Mouse (Mus musculus) liver, postnatal 0 days (tissue): ENCODE data around the gene Chn2. TPM values are rescaled to one million over a fixed set of nuclear protein-coding genes. Genes with fewer than 3 reads are reported as not detected.

Experiments
- ATAC-seq: fragments of 200-750 bp; cut with Nextera tagmentation; 2 replicates; pipeline ENCODE4 v1.8.0; 2017; ENCODE audit warnings: mild to moderate bottlenecking, moderate library complexity
- DNase-seq: peaks from one replicate; pipeline ENCODE4 v3.0.0-alpha.2; 2016
- H3K27ac ChIP-seq: fragments of 300-500 bp; sonication (generic); 2 replicates; pipeline ENCODE4 v1.5.1; 2014; ENCODE audit warnings: antibody characterized with exemption, moderate library complexity, mild to moderate bottlenecking, low read depth
- H3K27me3 ChIP-seq: fragments of 300-500 bp; sonication (generic); 2 replicates; pipeline ENCODE4 v1.6.1; 2014; ENCODE audit warnings: low read length, control low read depth, mixed read lengths; ENCODE audit not compliant: insufficient read depth
- H3K36me3 ChIP-seq: fragments of 300-500 bp; sonication (generic); replicated peaks from 2 replicates; pipeline ENCODE4 v1.6.1; 2014; ENCODE audit warnings: mild to moderate bottlenecking, control low read depth, low read length, moderate library complexity, mixed read lengths; ENCODE audit not compliant: insufficient read depth
- H3K4me1 ChIP-seq: fragments of 300-500 bp; sonication (generic); 2 replicates; pipeline ENCODE4 v1.6.1; 2014; ENCODE audit warnings: antibody characterized with exemption, mild to moderate bottlenecking, control low read depth; ENCODE audit not compliant: insufficient read depth
- H3K4me2 ChIP-seq: fragments of 300-500 bp; sonication (generic); 2 replicates; pipeline ENCODE4 v1.6.1; 2014; ENCODE audit warnings: low read depth, mild to moderate bottlenecking, low read length, moderate library complexity, mixed read lengths
- H3K4me3 ChIP-seq: fragments of 300-500 bp; sonication (generic); 2 replicates; pipeline ENCODE4 v1.5.1; 2014; ENCODE audit warnings: low read depth, low read length
- H3K9ac ChIP-seq: fragments of 300-500 bp; sonication (generic); replicated peaks from 2 replicates; pipeline ENCODE4 v1.6.1; 2014; ENCODE audit warnings: mild to moderate bottlenecking, moderate library complexity
- H3K9me3 ChIP-seq: fragments of 300-500 bp; sonication (generic); 2 replicates; pipeline ENCODE4 v1.6.1; 2016; ENCODE audit warnings: mild to moderate bottlenecking, control low read depth, low read length, mixed read lengths
- CTCF ChIP-seq: sonication (generic); IDR thresholded peaks from 2 replicates; pipeline ENCODE4 v1.5.1; 2016; ENCODE audit warnings: antibody characterized with exemption, low read depth
- EP300 ChIP-seq: IDR thresholded peaks from 2 replicates; pipeline ENCODE4 v1.6.1; 2016; ENCODE audit warnings: antibody characterized with exemption, low read depth, mild to moderate bottlenecking
- WGBS: fragments of 180-500 bp; shearing (Covaris S2); extraction: QIAGEN DNeasy Blood & Tissue Kit; methylation state at CpG from one replicate; pipeline ENCODE4 v1.1.7; 2014; ENCODE audit not compliant: insufficient replicate concordance; 5-methylcytosine and 5-hydroxymethylcytosine counted together
- polyA plus RNA-seq: library from polyadenylated mRNA; unstranded; fragments of >200 nt; fragmentation: Nextera tagmentation; extraction: Ambion mirVana; gene quantifications from 2 replicates; pipeline ENCODE4 v1.2.1, GENCODE M21; 2015

Chn2 gene
- polyA plus RNA-seq, 1 experiment from 2014 or later = 10.8 TPM

- H3K36me3 ChIP-seq = no peaks in the 10 kb centered on the region
- no peak overlapping the region for H3K4me2 ChIP-seq
- WGBS = 66% methylated on average over 3 of the region's 3 CpGs
- H3K27ac ChIP-seq = no peak overlapping the region
- ATAC-seq (no peak), DNase-seq (no peak)
- no peak overlapping the region for H3K9ac ChIP-seq
- no peak overlapping the region for H3K4me3 ChIP-seq
- no peaks in the 10 kb centered on the region for H3K9me3 ChIP-seq
- H3K4me1 ChIP-seq = no peaks in the 10 kb centered on the region
- TF ChIP-seq CTCF (no peak), EP300 (no peak)
- H3K27me3 ChIP-seq = no peaks in the 10 kb centered on the region
Observed at GRCm38 (mm10) chr6:54257552-54257951, 218.2 kb downstream of the Chn2 start.

GRCm38 (mm10) chr6:54258462-54258861, 219.1 kb downstream of the Chn2 start:
- Histone ChIP-seq H3K4me2 (no peak overlapping the region), H3K9me3 (no peaks in the 10 kb centered on the region), H3K27me3 (no peaks in the 10 kb centered on the region), H3K4me3 (no peak overlapping the region), H3K27ac (no peak overlapping the region), H3K4me1 (no peaks in the 10 kb centered on the region), H3K36me3 (no peaks in the 10 kb centered on the region), H3K9ac (no peak overlapping the region)
- TF ChIP-seq CTCF = no peak
- TF ChIP-seq EP300 = no peak
- ATAC-seq (no peak), DNase-seq (no peak)
- 74% methylated on average over 5 of the region's 5 CpGs for WGBS

GRCm38 (mm10) chr6:54262732-54263131, 223.4 kb downstream of the Chn2 start:
- Histone ChIP-seq H3K9me3 (no peaks in the 10 kb centered on the region), H3K4me3 (no peak overlapping the region), H3K27me3 (no peaks in the 10 kb centered on the region), H3K36me3 (no peaks in the 10 kb centered on the region), H3K27ac (no peak overlapping the region), H3K4me1 (no peaks in the 10 kb centered on the region), H3K9ac (no peak overlapping the region), H3K4me2 (no peak overlapping the region)
- ATAC-seq (no peak), DNase-seq (no peak)
- 59% methylated on average over 2 of the region's 2 CpGs for WGBS
- TF ChIP-seq EP300 = no peak
- peak; percentile 20 for TF ChIP-seq CTCF

- H3K4me2 ChIP-seq = no peak overlapping the region
- TF ChIP-seq CTCF = no peak
- no peak for TF ChIP-seq EP300
- no peak overlapping the region for H3K4me3 ChIP-seq
- no peak overlapping the region for H3K9ac ChIP-seq
- H3K36me3 ChIP-seq = no peaks in the 10 kb centered on the region
- H3K4me1 ChIP-seq = no peaks in the 10 kb centered on the region
- ATAC-seq (no peak), DNase-seq (no peak)
- H3K9me3 ChIP-seq = no peaks in the 10 kb centered on the region
- no peak overlapping the region for H3K27ac ChIP-seq
- no peaks in the 10 kb centered on the region for H3K27me3 ChIP-seq
- 94% methylated on average over 2 of the region's 2 CpGs for WGBS
Observed at GRCm38 (mm10) chr6:54263890-54264289, 224.5 kb downstream of the Chn2 start.

- H3K9me3 ChIP-seq = no peaks in the 10 kb centered on the region
- H3K36me3 ChIP-seq = no peaks in the 10 kb centered on the region
- TF ChIP-seq CTCF (no peak), EP300 (no peak)
- no peak overlapping the region for H3K27ac ChIP-seq
- no peak overlapping the region for H3K9ac ChIP-seq
- no peak overlapping the region for H3K4me3 ChIP-seq
- H3K27me3 ChIP-seq = no peaks in the 10 kb centered on the region
- DNase-seq = no peak
- 82% methylated on average over 7 of the region's 7 CpGs for WGBS
- no peak for ATAC-seq
- H3K4me1 ChIP-seq = no peaks in the 10 kb centered on the region
- H3K4me2 ChIP-seq = no peak overlapping the region
Observed at GRCm38 (mm10) chr6:54264537-54264936, 225.2 kb downstream of the Chn2 start.

- ATAC-seq = no peak
- no peak for DNase-seq
- WGBS = 76% methylated on average over 6 of the region's 6 CpGs
Observed at GRCm38 (mm10) chr6:54265384-54265783, 226.0 kb downstream of the Chn2 start.

More at GRCm38 (mm10) chr6:54265384-54265783, 226.0 kb downstream of the Chn2 start:
- H3K27me3 ChIP-seq = no peaks in the 10 kb centered on the region
- H3K9ac ChIP-seq = no peak overlapping the region
- no peaks in the 10 kb centered on the region for H3K36me3 ChIP-seq
- H3K9me3 ChIP-seq = no peaks in the 10 kb centered on the region
- H3K27ac ChIP-seq = no peak overlapping the region
- no peak overlapping the region for H3K4me3 ChIP-seq
- H3K4me1 ChIP-seq = no peaks in the 10 kb centered on the region
- TF ChIP-seq EP300 (no peak), CTCF (no peak)
- H3K4me2 ChIP-seq = no peak overlapping the region
